In genomic region chr9:121904946-121905345, GRCm38 (mm10) we compare ENCODE assay signal across 23 mouse cellular contexts. TPM values are rescaled to one million over a fixed set of nuclear protein-coding genes. Genes with fewer than 3 reads are reported as not detected.
DNase-seq lines count a peak whose midpoint lies in the region; ATAC-seq and TF ChIP-seq lines count a peak whose summit lies in the region.
"Had no signal": no experiment of that assay in that cellular context is flagged by ENCODE, and none has a peak within 500 bp of the region (broad histone marks: within the 10 kb centered on the region; RNA-seq: fewer than 3 reads in every experiment).

No protein-coding gene starts in this region.

- intact Hi-C loops in left cerebral cortex, adult 2 months (cut with DNase I) = no loop called here
- intact Hi-C loops in left cerebral cortex, postnatal 25 days (cut with DNase I) = no loop called here

- TF ChIP-seq CTCF in left cerebral cortex, adult 2 months (IDR thresholded peaks at IDR 0.05) = no peak

- peak; percentile 6; the same call in 1 of the 2 replicates for ATAC-seq in common myeloid progenitor, adult 5-6 weeks (replicated peaks; ENCODE audit: low read depth, poor library complexity, severe bottlenecking)
- ATAC-seq: CD4-positive, CD25-positive, alpha-beta regulatory T cell, adult 4 months; forebrain, embryonic 15.5 days; hindbrain, embryonic 16.5 days; inflammation-experienced regulatory T-cells, adult 6 months had no signal

- peak in 1 of 2 experiments; percentile 8 for DNase-seq in left cerebral cortex, adult 2 months (ENCODE audit: extremely low spot score in 1 of 2, low spot score in 2 of 2)
- DNase-seq in left cerebral cortex, adult 11 months (ENCODE audit: low spot score) = no peak
- peak; percentile 2 for DNase-seq in urinary bladder, adult 2 months (ENCODE audit: low spot score)
- DNase-seq in urinary bladder, adult 18-20 months (ENCODE audit: low spot score in 2 of 2) = no peak
- DNase-seq in yolk sac, embryonic 10.5 days (ENCODE audit: low spot score) = no peak
- DNase-seq in left cerebral cortex, postnatal 25 days (ENCODE audit: low spot score in 2 of 2) = no peak
- DNase-seq: adrenal gland, postnatal 10 days; cerebellum, adult 2 months; cerebellum, postnatal 10 days; gastrocnemius, postnatal 14 days had no signal

- H3K27ac ChIP-seq in left cerebral cortex, adult 2 months = peak overlapping the region; percentile 84; the same call in 1 of the 2 replicates
- H3K27ac ChIP-seq: embryonic facial prominence, embryonic 12.5 days; forebrain, embryonic 15.5 days had no signal

- no peak overlapping the region for H3K4me3 ChIP-seq in left cerebral cortex, adult 2 months
- H3K4me3 ChIP-seq: embryonic facial prominence, embryonic 12.5 days; forebrain, embryonic 15.5 days; heart, embryonic 12.5 days had no signal

RNA-seq across cellular contexts. Expression of gene Ackr2, which starts 6.8 kb away (rescaled TPM):
- total RNA-seq in left cerebral cortex, adult 2 months (2021) = 1 to 10 TPM; 6.9 to 7.9 TPM
- 5.0 and 8.7 TPM in 2 replicates for polyA plus RNA-seq in urinary bladder, adult 2 months (2012; rRNA removed)
- total RNA-seq in common myeloid progenitor, adult 5-6 weeks (2017) = not detected in 2 replicates
- 1 to 10 TPM; 5.5 to 7.6 TPM for total RNA-seq in left cerebral cortex, postnatal 25 days (2021)
- total RNA-seq: MEL had no signal
- polyA plus RNA-seq: CD4-positive, CD25-positive, alpha-beta regulatory T cell, adult 4 months; inflammation-experienced regulatory T-cells, adult 6 months had no signal

RNA-seq across cellular contexts. Expression of gene Cyp8b1, which starts 11.2 kb away (rescaled TPM):
- total RNA-seq in left cerebral cortex, adult 2 months (2021) = not detected
- 0.13 and 0.14 TPM in 2 replicates for polyA plus RNA-seq in urinary bladder, adult 2 months (2012; rRNA removed)
- total RNA-seq in common myeloid progenitor, adult 5-6 weeks (2017) = not detected in 2 replicates
- not detected for total RNA-seq in left cerebral cortex, postnatal 25 days (2021)
- total RNA-seq: gastrocnemius, postnatal 14 days; heart, adult 8-10 months; heart, postnatal 36 days; MEL had no signal
- polyA plus RNA-seq: CD4-positive, CD25-positive, alpha-beta regulatory T cell, adult 4 months; cerebellum, adult 2 months; cortical plate, adult 2 months; embryonic facial prominence, embryonic 12.5 days; forebrain, embryonic 11.5 days; forebrain, embryonic 15.5 days; heart, embryonic 12.5 days; hindbrain, embryonic 11.5 days; hindbrain, embryonic 16.5 days; inflammation-experienced regulatory T-cells, adult 6 months had no signal

RNA-seq across cellular contexts. Expression of gene Fam198a, which starts 45.8 kb away (rescaled TPM):
- 1 to 10 TPM; 6.4 to 6.6 TPM for total RNA-seq in left cerebral cortex, adult 2 months (2021)
- polyA plus RNA-seq in urinary bladder, adult 2 months (2012; rRNA removed) = 6.7 and 7.3 TPM in 2 replicates
- not detected in 2 replicates for total RNA-seq in common myeloid progenitor, adult 5-6 weeks (2017)
- total RNA-seq in left cerebral cortex, postnatal 25 days (2021) = 1 to 10 TPM; 5.4 to 6.9 TPM

RNA-seq across cellular contexts. Expression of gene Higd1a, which starts 46.8 kb away (rescaled TPM):
- total RNA-seq in left cerebral cortex, adult 2 months (2021) = 10 to 100 TPM; 90.3 to 93.7 TPM
- 55.1 and 55.2 TPM in 2 replicates for polyA plus RNA-seq in urinary bladder, adult 2 months (2012; rRNA removed)
- total RNA-seq in common myeloid progenitor, adult 5-6 weeks (2017) = 15.5 and 18.5 TPM in 2 replicates
- 10 to 100 TPM; 94.1 to 99.6 TPM for total RNA-seq in left cerebral cortex, postnatal 25 days (2021)
